Mouse (Mus musculus) Patski (cell line): Measurements from ENCODE around the gene Arid5b. TPM values are rescaled to one million over a fixed set of nuclear protein-coding genes. Genes with fewer than 3 reads are reported as not detected.
"Not testable (repeated sequence)": the region's sequence is repeated elsewhere in the genome, so short reads cannot be mapped to it uniquely, and the experiment has no call there.

ENCODE experiments used
- ATAC-seq: fragments of 100-300 bp; one replicate; pipeline ENCODE4 v1.8.0; 2021
- CTCF ChIA-PET: fragments of 350-600 bp; sonication (Branson Sonifier 250); formaldehyde crosslinking; loops from one replicate; lab custom pipeline; 2022; ENCODE audit warnings: inconsistent platforms; lab: Charles Lee
- POLR2A ChIA-PET: fragments of 350-600 bp; sonication (Branson Sonifier 250); formaldehyde crosslinking; loops from one replicate; lab custom pipeline; 2022; ENCODE audit warnings: antibody characterized with exemption, inconsistent platforms; lab: Charles Lee
- DNase-seq: peaks from one replicate; pipeline ENCODE4 v3.0.0-alpha.2; 2011; ENCODE audit warnings: low read depth, low spot score
- H3K27me3 ChIP-seq: fragments of 371-371 bp; one replicate; pipeline ENCODE4 v1.5.1; 2021
- CTCF ChIP-seq: fragments of 100-300 bp; IDR thresholded peaks from one replicate; pipeline ENCODE4 v1.5.1; 2021
- in situ Hi-C: fragments of 300-500 bp; cut with MboI; formaldehyde crosslinking; loops from 3 replicates; pipeline ENCODE4 v1.11.1; 2018; ENCODE audit warnings: low pct_unique_long_range_greater_than_20kb, mixed read lengths
- polyA plus RNA-seq: library from polyadenylated mRNA; unstranded; gene quantifications from one replicate; pipeline ENCODE4 v1.2.3, GENCODE M21; 2021

Gene Arid5b
- polyA plus RNA-seq, 1 experiment from 2014 or later, result 70.3 TPM

DNA sequence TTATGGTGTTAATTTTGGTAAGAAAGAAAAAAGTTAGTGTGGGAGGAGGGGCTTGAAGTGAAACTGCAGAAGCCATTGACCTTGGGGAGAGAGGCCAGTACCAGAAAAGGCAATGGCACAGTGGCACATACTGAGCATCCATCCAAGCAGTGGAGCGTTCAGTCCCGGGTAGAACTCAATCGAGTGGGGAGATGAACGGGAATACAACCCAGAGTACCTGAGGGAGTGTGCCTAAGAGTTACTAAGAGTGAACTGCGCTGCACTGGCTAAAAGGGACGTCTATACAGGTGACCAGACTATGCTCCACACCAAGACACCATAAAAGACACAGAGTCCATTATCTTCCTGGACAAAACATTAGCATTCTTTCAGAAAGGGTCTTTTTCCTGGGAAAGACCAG lies 170.8 kb downstream of the Arid5b start:
- in situ Hi-C loops, result no loop called here
- ATAC-seq (no peak), DNase-seq (no peak)
- no peak for TF ChIP-seq CTCF
- CTCF ChIA-PET, result interaction anchor here (0.9 kb wide), 1 partner anchor 35 kb away, joined by 3 read pairs; no protein-coding TSS in a partner anchor
- POLR2A ChIA-PET, result no interaction called here
- no peaks in the 10 kb centered on the region for H3K27me3 ChIP-seq

DNA sequence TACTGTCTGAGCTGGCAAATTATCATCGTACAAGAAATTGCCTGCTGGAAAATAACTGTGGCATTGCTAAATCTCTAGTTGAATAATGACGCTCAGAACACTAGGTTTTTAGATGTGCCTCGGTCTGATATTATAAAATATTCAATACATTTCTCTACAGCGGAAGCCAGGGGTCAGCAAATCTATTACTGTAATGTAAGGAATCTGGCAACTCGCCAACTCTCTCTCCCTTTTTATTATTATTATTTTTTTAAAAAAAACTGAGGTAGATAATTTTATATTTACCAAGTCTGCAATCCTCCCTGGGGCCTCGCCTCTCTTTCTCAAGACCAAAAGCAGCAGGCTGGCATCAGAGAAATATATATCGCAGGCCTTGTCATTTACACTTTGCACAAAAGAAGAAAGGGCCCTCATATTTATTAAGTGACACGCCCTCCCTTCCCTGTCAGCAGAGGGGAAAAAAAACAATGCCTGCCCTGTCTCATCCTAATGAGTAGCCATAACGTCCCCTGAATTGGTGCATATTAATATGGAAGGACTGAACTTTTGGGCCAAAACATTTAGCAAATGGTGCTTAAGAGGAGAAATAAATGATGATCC lies 172.1 kb downstream of the Arid5b start:
- in situ Hi-C loops, result no loop called here
- no peak for ATAC-seq
- no peaks in the 10 kb centered on the region for H3K27me3 ChIP-seq
- ChIA-PET POLR2A (interaction anchor here (1.1 kb wide), 1 partner anchor 18 kb away, joined by 3 read pairs; no protein-coding TSS in a partner anchor), CTCF (no interaction called here)
- TF ChIP-seq CTCF, result no peak
- DNase-seq, result no peak

DNA sequence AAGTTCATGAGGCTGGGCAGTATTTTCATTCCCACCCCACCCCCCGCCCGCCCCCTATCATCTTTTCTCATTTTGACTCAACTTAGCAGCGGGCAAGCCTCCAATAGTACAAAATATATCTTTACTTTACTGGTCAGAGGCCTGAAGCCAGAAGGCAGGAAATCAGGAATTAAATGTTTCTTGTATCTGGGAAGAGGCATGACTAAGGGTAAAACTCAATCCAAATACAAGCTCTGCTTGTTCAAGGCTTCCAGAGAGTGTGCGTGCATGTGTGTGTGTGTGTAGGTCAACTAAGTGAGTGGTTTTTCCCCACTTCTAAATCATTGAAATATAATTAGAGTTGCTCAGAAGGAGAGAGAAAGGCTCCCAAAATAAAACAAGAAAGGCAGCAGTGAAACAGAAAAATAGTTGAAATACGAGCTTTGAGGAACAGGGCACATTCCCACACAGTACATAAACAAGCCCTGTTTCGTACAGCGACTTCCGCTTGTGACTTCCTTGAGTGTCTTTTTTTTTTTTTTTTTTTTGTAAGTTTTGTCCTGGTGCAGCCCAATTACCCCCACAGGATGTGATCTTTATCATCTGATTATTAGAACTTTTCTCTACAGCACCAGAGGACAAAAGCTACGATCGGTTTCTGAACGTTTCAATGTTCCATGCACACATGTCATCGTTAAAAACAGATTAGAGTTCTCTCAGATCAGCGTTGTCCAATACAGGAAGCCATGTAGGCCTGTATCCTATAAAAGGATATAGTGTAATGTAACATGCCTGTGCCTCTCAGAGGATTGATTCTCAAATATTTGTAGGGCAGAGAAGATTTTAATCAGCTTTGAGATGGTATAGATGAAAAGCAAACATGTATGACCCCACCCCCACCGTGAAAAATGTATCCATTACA lies 173.4 kb downstream of the Arid5b start:
- no peak for DNase-seq
- no peaks in the 10 kb centered on the region for H3K27me3 ChIP-seq
- in situ Hi-C loops, result no loop called here
- ChIA-PET CTCF (no interaction called here), POLR2A (interaction anchor here (1.1 kb wide), 1 partner anchor 16 kb away, joined by 3 read pairs; no protein-coding TSS in a partner anchor)
- no peak for TF ChIP-seq CTCF
- no peak for ATAC-seq

DNA sequence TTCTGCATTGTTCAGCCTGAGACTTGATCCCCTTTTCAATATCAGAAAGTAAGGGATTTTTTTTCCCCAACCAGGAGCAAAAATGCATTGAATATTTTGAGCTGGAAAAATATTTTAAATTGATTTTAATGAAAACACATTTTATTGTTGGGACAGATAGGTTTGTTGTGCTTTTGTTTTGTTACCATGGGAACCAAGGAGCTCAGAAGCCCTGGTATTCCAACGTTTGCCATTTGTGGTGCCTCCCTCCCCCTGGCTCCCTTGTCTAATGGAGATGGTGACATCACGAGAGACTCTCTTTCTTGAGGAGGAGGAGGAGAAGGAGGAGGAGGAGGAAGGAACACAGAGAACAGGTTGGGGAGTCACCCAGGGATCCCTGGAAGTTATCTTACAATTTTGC lies 174.1 kb downstream of the Arid5b start:
- H3K27me3 ChIP-seq, result no peaks in the 10 kb centered on the region
- POLR2A ChIA-PET, result no interaction called here
- in situ Hi-C loops, result no loop called here
- ATAC-seq, result no peak
- CTCF ChIA-PET, result no interaction called here
- TF ChIP-seq CTCF, result no peak
- DNase-seq, result no peak

DNA sequence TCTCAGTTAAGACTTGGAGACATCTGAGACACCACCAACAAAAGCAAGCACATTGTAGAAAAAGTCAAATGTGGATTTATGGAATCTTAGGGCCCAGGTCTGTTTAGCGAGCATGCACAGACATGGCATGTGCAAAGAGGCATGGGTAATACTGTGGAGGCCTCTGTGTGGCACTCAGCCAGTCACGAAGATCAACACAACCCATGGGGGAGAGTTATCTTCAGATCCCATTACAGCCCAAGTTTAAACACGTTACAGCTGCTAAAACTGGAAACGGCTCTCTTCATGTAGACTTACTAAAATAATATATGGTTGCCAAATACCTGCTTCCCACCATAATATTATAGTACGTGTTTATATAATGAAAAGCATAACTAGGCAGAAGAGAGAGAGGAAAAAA lies 174.6 kb downstream of the Arid5b start:
- DNase-seq (no peak), ATAC-seq (no peak)
- CTCF ChIA-PET, result no interaction called here
- H3K27me3 ChIP-seq, result no peaks in the 10 kb centered on the region
- no peak for TF ChIP-seq CTCF
- POLR2A ChIA-PET, result no interaction called here
- in situ Hi-C loops, result no loop called here

DNA sequence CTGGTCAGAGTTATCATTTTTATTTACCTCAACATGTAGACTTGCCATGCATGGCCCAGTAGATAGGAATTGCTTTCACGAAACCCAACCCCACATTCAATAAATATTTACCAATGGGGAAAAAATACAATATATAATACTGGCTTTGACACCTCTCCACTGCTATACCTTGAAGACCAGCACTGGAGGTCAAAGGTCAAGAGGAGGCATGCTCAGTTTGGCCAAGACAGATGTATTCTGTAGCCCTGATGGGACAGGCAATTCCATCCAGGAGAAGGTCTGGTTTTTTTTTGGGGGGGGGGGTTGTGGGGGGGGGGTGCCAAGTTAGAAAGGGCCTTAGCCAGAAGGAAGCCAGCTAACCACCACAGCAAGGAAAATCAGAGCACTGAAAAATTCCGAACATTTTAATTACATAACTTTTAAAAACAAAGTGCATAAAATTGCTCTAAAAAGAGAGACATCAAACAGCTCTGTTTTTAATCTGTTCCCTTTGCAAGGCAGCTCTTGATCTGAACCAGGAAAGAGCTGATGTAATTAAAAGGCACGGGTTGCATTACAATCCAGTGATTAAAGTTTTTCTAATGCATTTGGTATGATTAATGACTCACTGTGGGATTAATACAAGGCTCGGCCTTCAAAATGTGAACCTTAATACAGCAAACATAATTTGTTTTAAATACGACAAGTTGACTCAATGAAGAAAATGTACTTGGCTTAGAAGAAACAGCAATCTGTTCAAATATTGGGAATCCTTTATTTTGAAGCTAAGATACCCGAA lies 175.3 kb downstream of the Arid5b start:
- POLR2A ChIA-PET, result no interaction called here
- CTCF ChIA-PET, result interaction anchor here (1.8 kb wide), 1 partner anchor 10 kb away, joined by 3 read pairs; no protein-coding TSS in a partner anchor
- no peaks in the 10 kb centered on the region for H3K27me3 ChIP-seq
- TF ChIP-seq CTCF, result no peak
- DNase-seq (no peak), ATAC-seq (no peak)
- in situ Hi-C loops, result no loop called here

DNA sequence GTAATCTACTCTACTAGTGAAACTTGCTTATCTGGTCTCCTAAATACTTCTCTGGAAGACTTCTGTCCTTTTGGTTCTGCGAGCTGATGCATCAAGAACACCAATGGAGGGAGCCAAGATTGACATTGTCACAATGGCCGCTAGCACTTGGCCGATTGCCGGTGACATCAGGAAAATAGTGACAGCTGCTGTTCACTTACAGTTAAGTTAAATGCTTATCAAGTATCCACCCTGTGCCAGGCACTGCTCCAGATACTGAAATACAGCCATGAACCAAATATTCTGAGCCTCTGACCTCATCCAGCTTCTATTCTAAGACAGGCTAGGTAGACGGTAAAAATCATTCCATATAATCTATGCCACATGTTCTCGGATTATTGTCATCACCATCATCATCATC lies 176.0 kb downstream of the Arid5b start:
- H3K27me3 ChIP-seq, result no peaks in the 10 kb centered on the region
- CTCF ChIA-PET, result interaction anchor here (1.2 to 1.8 kb wide), 2 partner anchors 9 to 10 kb away, joined by 3 read pairs; no protein-coding TSS in a partner anchor
- no peak for TF ChIP-seq CTCF
- POLR2A ChIA-PET, result interaction anchor here (0.6 kb wide), 1 partner anchor 12 kb away, joined by 5 read pairs; no protein-coding TSS in a partner anchor
- in situ Hi-C loops, result no loop called here
- DNase-seq (no peak), ATAC-seq (no peak)

DNA sequence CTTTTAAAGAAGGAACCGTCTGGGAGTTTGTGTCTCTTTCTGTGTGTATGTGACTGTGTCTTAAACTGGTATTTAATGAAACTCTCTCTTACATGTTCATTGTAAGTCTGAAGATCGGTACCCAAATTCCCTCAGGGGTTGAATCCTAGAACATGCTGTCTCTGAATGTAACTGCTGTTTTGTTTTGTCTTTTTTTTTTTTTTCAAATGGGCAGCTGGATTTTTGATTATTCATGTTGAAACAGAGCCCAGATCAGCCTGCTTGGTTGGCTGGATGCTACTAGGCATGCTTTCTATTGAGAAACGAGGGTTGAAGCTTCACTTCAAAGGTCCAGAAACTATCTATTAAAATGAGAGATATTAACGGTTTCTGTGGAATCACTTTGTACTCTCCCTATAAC lies 177.3 kb downstream of the Arid5b start:
- no peaks in the 10 kb centered on the region for H3K27me3 ChIP-seq
- POLR2A ChIA-PET, result interaction anchor here (1.1 kb wide), 1 partner anchor 16 kb away, joined by 3 read pairs; no protein-coding TSS in a partner anchor
- TF ChIP-seq CTCF, result no peak
- DNase-seq, result no peak
- no peak for ATAC-seq
- CTCF ChIA-PET, result no interaction called here
- in situ Hi-C loops, result no loop called here

DNA sequence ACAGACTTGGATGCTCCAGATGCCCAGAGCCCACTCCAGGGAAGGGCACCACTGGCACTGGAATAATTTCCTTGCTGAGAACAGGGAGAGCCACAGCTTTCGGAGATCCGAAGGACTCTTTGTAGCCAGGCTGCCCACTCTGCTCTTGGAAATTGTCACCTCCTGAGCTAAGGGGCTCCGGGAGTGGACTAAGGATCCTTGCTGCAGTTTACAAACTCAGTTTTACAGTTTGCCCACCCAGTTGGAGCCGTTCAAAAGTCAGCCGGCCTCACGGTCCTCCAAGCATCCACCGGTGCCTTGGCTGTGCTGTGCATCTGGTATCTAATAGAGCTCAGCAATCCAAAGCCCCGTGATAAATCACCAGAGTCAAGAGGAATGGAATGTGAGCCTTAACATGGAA lies 178.0 kb downstream of the Arid5b start:
- in situ Hi-C loops, result no loop called here
- POLR2A ChIA-PET, result interaction anchor here (1.1 kb wide), 1 partner anchor 17 kb away, joined by 3 read pairs; no protein-coding TSS in a partner anchor
- no peaks in the 10 kb centered on the region for H3K27me3 ChIP-seq
- TF ChIP-seq CTCF, result no peak
- ATAC-seq (no peak), DNase-seq (no peak)
- CTCF ChIA-PET, result no interaction called here

DNA sequence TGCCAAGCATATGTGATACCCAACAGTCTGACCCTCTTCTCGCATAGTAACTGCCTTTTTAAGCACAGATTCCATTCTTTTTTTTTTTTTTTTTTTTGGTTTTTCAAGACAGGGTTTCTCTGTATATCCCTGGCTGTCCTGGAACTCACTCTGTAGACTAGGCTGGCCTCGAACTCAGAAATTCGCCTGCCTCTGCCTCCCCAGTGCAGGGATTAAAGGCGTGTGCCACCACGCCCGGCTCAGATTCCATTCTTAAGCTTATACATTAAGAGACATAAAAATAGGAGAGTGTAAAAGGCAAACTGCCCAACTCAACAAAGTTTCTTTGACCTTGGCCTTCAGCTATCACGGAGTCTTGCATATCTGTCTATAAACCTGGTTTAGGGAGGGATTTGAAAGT lies 178.7 kb downstream of the Arid5b start:
- H3K27me3 ChIP-seq, CTCF ChIA-PET, in situ Hi-C loops, ATAC-seq, DNase-seq, POLR2A ChIA-PET: not testable (repeated sequence)
